Mouse (Mus musculus) cerebellum, adult 2 months (tissue): ENCODE results near the gene Vmn1r218.

Source experiments
- CTCF ChIP-seq: fragments of 200-500 bp; IDR thresholded peaks from 2 replicates; pipeline ENCODE4 v1.5.1; 2011; ENCODE audit warnings: low read depth, mild to moderate bottlenecking, control low read depth, low read length, moderate library complexity, borderline replicate concordance; ENCODE audit not compliant: insufficient read depth
- POLR2A ChIP-seq: fragments of 200-500 bp; IDR thresholded peaks from 2 replicates; pipeline ENCODE4 v1.6.1; 2011; ENCODE audit warnings: low read length, control low read depth, borderline replicate concordance; ENCODE audit not compliant: insufficient read depth

DNA sequence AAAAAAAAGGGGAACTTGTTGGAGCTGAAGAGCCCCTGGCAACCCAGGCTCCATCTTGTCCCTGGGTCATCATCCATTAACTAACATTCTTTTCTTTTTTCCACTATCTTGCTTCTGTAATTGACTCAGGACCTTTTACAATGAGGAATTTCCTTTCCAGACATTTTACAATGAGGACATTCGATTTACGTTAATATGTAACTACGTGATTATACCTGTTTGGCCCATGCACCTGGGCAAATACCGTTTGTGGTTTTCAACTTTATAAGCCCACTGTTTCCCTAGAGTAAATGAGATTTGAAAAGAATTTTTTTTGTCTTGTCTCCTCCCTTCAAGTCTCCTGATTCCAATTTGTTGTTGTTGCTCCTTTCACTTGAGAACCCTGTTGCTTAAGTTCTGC is 38.6 kb upstream of the Vmn1r218 start:
- TF ChIP-seq CTCF (no peak), POLR2A (no peak)
